Mouse (Mus musculus) adrenal gland, postnatal 0 days (tissue): ENCODE data around the gene Ncoa5. TPM values are rescaled to one million over a fixed set of nuclear protein-coding genes. Genes with fewer than 3 reads are reported as not detected.

Source experiments
- polyA plus RNA-seq: library from polyadenylated mRNA; unstranded; fragments of >200 nt; fragmentation: Nextera tagmentation; extraction: Ambion mirVana; gene quantifications from 2 replicates; pipeline ENCODE4 v1.2.1, GENCODE M21; 2015

The Ncoa5 gene
- 23.1 and 27.8 TPM in 2 replicates for polyA plus RNA-seq

DNA sequence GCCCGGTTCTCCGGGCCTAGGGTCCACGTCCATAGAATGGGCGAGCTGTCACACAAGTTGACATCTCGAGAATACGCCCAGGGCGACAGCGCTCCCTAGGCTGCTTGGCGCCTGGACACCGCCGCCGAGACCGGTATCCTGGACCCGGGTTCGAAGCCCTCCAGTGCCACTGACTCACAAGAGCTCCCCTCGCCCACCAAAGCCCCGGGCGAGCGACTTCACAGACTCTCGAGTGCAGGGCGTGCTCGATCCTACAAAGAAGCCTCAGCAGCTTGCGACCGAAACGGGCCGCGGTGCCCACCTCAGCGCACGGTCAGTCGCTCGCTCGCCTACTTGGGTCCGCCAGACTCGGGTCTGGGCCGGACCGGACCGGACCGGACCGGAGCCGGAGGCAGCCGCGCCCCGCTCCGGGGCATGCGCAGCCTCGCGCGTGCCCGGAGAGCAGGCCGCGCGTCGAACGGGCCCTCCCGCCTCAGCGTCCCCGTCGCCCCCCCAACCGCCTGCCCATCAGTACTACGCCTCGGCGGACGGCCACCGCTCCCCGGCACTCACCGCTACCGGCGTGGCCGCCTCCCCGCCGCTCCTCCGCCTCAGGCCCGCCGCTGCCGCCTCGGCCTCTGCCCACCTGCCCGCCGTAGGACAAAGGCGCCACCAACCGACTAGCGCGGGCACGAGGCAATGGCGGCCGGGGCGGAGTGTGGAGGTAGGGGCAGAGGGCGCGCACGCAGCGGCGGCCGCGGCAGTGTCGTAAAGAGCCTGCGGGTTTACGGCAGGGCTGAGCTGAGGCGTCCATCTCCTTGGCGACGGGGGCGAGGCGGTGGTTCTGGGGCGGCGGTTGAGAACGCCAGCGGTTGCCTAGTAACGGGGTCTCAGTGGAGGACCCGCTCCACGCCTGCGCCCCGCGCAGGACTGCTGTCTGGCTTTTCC lies at the start of gene Ncoa5:
Gene Ncoa5, minus strand, starts transcription at position 737 of the 927 bp plus-strand sequence.

DNA sequence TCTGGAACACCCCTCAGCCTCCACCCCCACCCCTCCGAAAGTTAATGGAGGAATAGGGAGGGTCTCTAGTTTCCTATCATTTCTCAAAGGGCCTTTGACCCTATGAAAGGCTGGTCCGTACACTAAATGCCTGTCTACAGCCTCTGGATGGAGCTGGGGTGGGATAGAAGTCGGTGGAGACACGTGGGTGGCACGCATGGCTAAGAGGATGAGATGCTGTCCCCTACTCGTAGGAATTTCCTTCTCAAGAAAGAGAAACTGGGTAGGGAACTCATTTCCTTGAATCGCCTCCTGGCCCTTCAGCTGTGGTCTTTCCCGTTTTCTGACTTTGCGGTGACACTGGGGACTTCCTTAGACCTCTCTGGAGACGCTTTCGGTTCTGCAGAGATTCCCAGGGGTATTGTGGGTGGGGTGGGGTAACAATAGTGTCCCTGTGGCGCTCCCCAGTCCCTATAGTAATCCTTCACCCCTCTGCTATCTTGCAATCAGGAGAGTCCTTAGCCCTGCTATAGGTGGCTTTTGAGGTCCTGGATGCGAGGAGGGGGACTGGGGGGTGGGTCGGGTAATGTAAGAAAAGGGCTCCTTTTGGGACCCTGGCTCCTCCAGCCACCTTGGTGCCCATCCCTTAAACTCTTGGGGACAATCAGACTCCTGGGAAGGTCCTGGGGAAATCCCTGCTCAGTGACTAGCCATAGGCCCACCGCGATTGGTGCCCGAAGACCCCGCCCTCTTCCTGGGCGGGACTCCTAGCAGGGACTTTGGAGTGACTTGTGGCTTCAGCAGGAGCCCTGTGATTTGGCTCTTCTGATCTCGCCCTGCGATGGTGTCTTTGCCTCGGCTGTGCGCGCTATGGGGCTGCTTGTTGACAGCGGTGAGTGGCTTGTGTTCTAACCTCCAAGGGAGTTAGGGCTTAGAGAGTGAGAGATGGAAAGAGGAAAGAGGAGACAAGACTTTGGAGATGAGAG lies 20.5 kb upstream of the Ncoa5 start, which contains the start of gene Cd40:
Gene Cd40, plus strand, starts transcription at position 740 of the 965 bp plus-strand sequence.

DNA sequence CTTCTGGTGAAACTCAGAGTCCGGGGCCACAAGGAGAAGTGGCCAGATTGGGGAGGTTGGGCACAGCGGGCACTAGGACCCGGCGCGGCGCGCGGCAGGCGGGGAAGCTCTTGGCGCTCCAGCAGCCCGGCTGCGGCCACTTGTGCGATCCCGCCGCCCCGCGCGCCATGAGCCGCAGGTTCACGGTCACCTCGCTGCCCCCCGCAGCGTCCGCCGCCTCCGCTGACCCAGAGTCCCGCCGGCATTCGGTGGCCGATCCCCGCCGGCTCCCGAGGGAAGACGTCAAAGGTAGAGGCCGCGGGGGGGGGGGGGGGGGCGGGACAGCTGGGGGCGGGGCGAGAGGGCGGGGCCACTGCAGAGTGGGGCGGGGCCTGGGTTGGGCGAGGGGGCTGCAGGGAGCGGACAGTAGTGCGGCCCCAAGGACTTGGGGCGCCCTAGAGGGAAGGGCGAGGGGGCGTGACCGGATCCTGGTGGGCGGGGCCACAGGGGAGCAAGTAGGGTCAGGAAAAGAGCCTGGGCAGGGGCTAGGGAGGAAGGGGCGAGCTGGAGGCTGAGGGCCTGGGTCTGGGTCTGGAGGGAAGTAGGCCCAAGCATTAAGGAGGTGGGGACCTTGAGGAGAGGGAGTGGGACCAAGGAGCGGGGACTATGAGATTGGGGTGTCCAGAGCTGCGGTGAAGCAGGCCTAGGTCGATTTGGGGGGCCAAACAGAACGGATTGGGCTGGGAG lies 73.8 kb downstream of the Ncoa5 start, which contains the start of gene Slc12a5:
Gene Slc12a5, plus strand, starts transcription at position 87 of the 726 bp plus-strand sequence.

Other genes starting within 250 kb of the Ncoa5 start
- 34.8 and 51.2 TPM in 2 replicates for gene Snx21, start 249.0 kb downstream of the Ncoa5 start, polyA plus RNA-seq
- 15.9 and 18.7 TPM in 2 replicates for gene Acot8, start 230.0 kb downstream of the Ncoa5 start, polyA plus RNA-seq
- gene Zswim3, start 229.8 kb downstream of the Ncoa5 start, polyA plus RNA-seq = 4.1 and 4.6 TPM in 2 replicates
- 7.9 and 12.0 TPM in 2 replicates for gene Zswim1, start 212.2 kb downstream of the Ncoa5 start, polyA plus RNA-seq
- not detected in 2 replicates for gene Spata25, start 206.3 kb downstream of the Ncoa5 start, polyA plus RNA-seq
- gene Ctsa, start 202.0 kb downstream of the Ncoa5 start, polyA plus RNA-seq = 120 and 175 TPM in 2 replicates
- gene Neurl2, start 201.4 kb downstream of the Ncoa5 start, polyA plus RNA-seq = 6.9 and 7.3 TPM in 2 replicates
- 15.2 and 19.5 TPM in 2 replicates for gene Pltp, start 177.2 kb downstream of the Ncoa5 start, polyA plus RNA-seq
- 65.8 and 77.0 TPM in 2 replicates for gene Pcif1, start 155.6 kb downstream of the Ncoa5 start, polyA plus RNA-seq
- gene Zfp335, start 123.1 kb downstream of the Ncoa5 start, polyA plus RNA-seq = 5.2 and 6.4 TPM in 2 replicates
- gene Mmp9, start 94.1 kb downstream of the Ncoa5 start, polyA plus RNA-seq = 1.8 and 2.3 TPM in 2 replicates
- gene Slc12a5, start 74.1 kb downstream of the Ncoa5 start, polyA plus RNA-seq = 1.0 and 2.0 TPM in 2 replicates
- gene Cd40, start 20.8 kb upstream of the Ncoa5 start, polyA plus RNA-seq = 13.0 and 21.6 TPM in 2 replicates
- gene 1700025C18Rik, start 55.9 kb upstream of the Ncoa5 start, polyA plus RNA-seq = not detected in 2 replicates
- 0.81 and 2.6 TPM in 2 replicates for gene Cdh22, start 200.0 kb upstream of the Ncoa5 start, polyA plus RNA-seq